Mouse (Mus musculus): Measurements from ENCODE around the gene Rnf123.

- TF ChIP-seq CHD2 (IDR thresholded peaks at IDR 0.05; ENCODE audit: low read depth, low read length) (no peak), ZC3H11A (IDR thresholded peaks at IDR 0.05; ENCODE audit: borderline replicate concordance, low read depth, low read length) (no peak), MAFK (IDR thresholded peaks at IDR 0.05; ENCODE audit: insufficient read depth, low read depth, low read length) (no peak)
These were observed 597 bp downstream of the Rnf123 start for GRCm38 (mm10) chr9:108082549-108082948.
